Mouse (Mus musculus): ENCODE results near the gene Cfap43.
A peak's percentile ranks its signal among the peaks of the same experiment; 100 is the strongest.

Gene Cfap43

GRCm38 (mm10) chr19:47731071-47731881, 187.8 kb downstream of the Cfap43 start, which contains the start of gene Sfr1:
TSS of gene Sfr1 (plus strand) at chr19:47731682.
- TF ChIP-seq CTCF (conservative IDR thresholded peaks at IDR 0.05; ENCODE audit: low read length) (no peak), POU5F1 (IDR thresholded peaks at IDR 0.05; ENCODE audit: borderline replicate concordance, low read length) (no peak), NANOG (IDR thresholded peaks at IDR 0.05; ENCODE audit: borderline replicate concordance, low read length) (no peak)

DNA sequence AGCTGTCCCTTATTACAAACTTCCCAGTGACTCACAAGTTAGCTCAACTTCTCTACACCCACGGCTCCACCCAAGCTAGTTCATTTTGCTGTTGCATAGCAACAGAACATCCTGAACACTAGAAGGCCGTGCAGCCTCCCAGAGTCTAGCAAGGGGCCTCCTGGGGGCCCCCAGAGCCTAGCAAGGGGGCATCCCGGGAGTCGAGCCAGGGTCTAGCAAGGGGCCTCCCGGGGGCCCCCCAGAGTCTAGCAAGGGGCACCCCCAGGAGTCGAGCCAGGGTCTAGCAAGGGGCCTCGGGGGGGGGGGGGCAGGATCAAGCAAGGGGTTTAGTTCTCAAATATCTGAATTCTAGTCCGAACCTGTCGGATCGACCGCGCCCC, 188.4 kb downstream of the Cfap43 start:
- Histone ChIP-seq H3K27me3 (ENCODE audit: insufficient read depth, low read length) (no peaks in the 10 kb centered on the region; the same call in 1 of the 2 replicates), H3K9me3 (ENCODE audit: low read length) (0 out of 2 replicates have a peak, but pooled peaks cover 5% of the 10 kb centered on the region), H3K4me1 (replicated peaks; ENCODE audit: low read depth, low read length) (peaks cover 13% of the 10 kb centered on the region), H3K36me3 (ENCODE audit: insufficient read depth, low read length) (peaks cover 34% of the 10 kb centered on the region), H3K4me3 (replicated peaks; ENCODE audit: low read length) (peak overlapping the region; percentile 89)
- no peak for TF ChIP-seq CTCF (conservative IDR thresholded peaks at IDR 0.05; ENCODE audit: low read length)
- TF ChIP-seq NANOG (IDR thresholded peaks at IDR 0.05; ENCODE audit: borderline replicate concordance, low read length), result no peak

More at GRCm38 (mm10) chr19:47731071-47731881, 187.8 kb downstream of the Cfap43 start, which contains the start of gene Sfr1:
- H3K27me3 ChIP-seq (ENCODE audit: insufficient read depth, low read length), result no peaks in the 10 kb centered on the region
- H3K4me3 ChIP-seq (replicated peaks; ENCODE audit: low read length), result peak within 1 kb of the TSS; percentile 89
- 0 out of 2 replicates have a peak, but pooled peaks cover 5% of the 10 kb centered on the region for H3K9me3 ChIP-seq (ENCODE audit: low read length)
- peaks cover 13% of the 10 kb centered on the region for H3K4me1 ChIP-seq (replicated peaks; ENCODE audit: low read depth, low read length)
- H3K36me3 ChIP-seq (ENCODE audit: insufficient read depth, low read length), result peaks cover 40% of the 10 kb centered on the region

- H3K27me3 ChIP-seq (ENCODE audit: insufficient read depth, low read length), result peaks cover 9% of the 10 kb centered on the region; the same call in 1 of the 2 replicates
- no peak overlapping the region for H3K4me3 ChIP-seq (replicated peaks; ENCODE audit: low read length)
- H3K4me1 ChIP-seq (replicated peaks; ENCODE audit: low read depth, low read length), result peaks cover 12% of the 10 kb centered on the region
- TF ChIP-seq CTCF (conservative IDR thresholded peaks at IDR 0.05; ENCODE audit: low read length), result no peak
- no peak for TF ChIP-seq POU5F1 (IDR thresholded peaks at IDR 0.05; ENCODE audit: borderline replicate concordance, low read length)
- no peak for TF ChIP-seq NANOG (IDR thresholded peaks at IDR 0.05; ENCODE audit: borderline replicate concordance, low read length)
- no peaks in the 10 kb centered on the region for H3K36me3 ChIP-seq (ENCODE audit: insufficient read depth, low read length)
- no peaks in the 10 kb centered on the region for H3K9me3 ChIP-seq (ENCODE audit: low read length)
These were observed 193.4 kb downstream of the Cfap43 start for GRCm38 (mm10) chr19:47725643-47726140.

GRCm38 (mm10) chr19:47724903-47725302, 194.2 kb downstream of the Cfap43 start:
- Histone ChIP-seq H3K9me3 (ENCODE audit: low read length) (no peaks in the 10 kb centered on the region), H3K36me3 (ENCODE audit: insufficient read depth, low read length) (no peaks in the 10 kb centered on the region), H3K4me1 (replicated peaks; ENCODE audit: low read depth, low read length) (peaks cover 4% of the 10 kb centered on the region), H3K4me3 (replicated peaks; ENCODE audit: low read length) (no peak overlapping the region), H3K27me3 (ENCODE audit: insufficient read depth, low read length) (peaks cover 11% of the 10 kb centered on the region)
- TF ChIP-seq CTCF (conservative IDR thresholded peaks at IDR 0.05; ENCODE audit: low read length) (no peak), NANOG (IDR thresholded peaks at IDR 0.05; ENCODE audit: borderline replicate concordance, low read length) (no peak), POU5F1 (IDR thresholded peaks at IDR 0.05; ENCODE audit: borderline replicate concordance, low read length) (no peak)

- H3K4me3 ChIP-seq (replicated peaks; ENCODE audit: low read length), result no peak overlapping the region
- TF ChIP-seq CTCF (conservative IDR thresholded peaks at IDR 0.05; ENCODE audit: low read length) (no peak), NANOG (IDR thresholded peaks at IDR 0.05; ENCODE audit: borderline replicate concordance, low read length) (no peak), POU5F1 (IDR thresholded peaks at IDR 0.05; ENCODE audit: borderline replicate concordance, low read length) (no peak)
- H3K27me3 ChIP-seq (ENCODE audit: insufficient read depth, low read length), result peaks cover 11% of the 10 kb centered on the region
- H3K36me3 ChIP-seq (ENCODE audit: insufficient read depth, low read length), result no peaks in the 10 kb centered on the region
- H3K9me3 ChIP-seq (ENCODE audit: low read length), result no peaks in the 10 kb centered on the region
- 0 out of 2 replicates have a peak, but pooled peaks cover 2% of the 10 kb centered on the region for H3K4me1 ChIP-seq (replicated peaks; ENCODE audit: low read depth, low read length)
These were observed 196.6 kb downstream of the Cfap43 start for GRCm38 (mm10) chr19:47722471-47722870.

DNA sequence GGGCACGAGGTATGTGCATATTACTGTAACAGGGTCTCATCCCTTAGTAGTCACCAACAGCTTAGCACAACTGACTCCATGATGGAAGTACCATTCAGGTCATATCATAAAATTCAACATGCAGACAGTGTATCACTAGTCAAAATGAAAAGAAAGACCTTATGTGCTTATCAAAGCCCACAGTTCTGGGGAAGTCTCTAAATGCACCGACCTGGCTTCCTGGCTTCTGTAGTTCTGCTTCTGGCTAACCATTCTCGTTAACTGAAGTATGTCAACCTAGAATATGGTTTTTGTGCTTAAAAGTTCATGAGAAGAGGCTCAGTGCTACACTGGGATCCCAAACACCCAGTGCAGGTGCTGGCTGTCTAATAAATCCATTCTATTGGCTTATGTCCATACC, 199.9 kb downstream of the Cfap43 start:
- TF ChIP-seq POU5F1 (IDR thresholded peaks at IDR 0.05; ENCODE audit: borderline replicate concordance, low read length) (no peak), CTCF (conservative IDR thresholded peaks at IDR 0.05; ENCODE audit: low read length) (no peak), NANOG (IDR thresholded peaks at IDR 0.05; ENCODE audit: borderline replicate concordance, low read length) (no peak)
- Histone ChIP-seq H3K9me3 (ENCODE audit: low read length) (no peaks in the 10 kb centered on the region), H3K4me3 (replicated peaks; ENCODE audit: low read length) (no peak overlapping the region)

GRCm38 (mm10) chr19:47716144-47716543, 202.9 kb downstream of the Cfap43 start:
- no peaks in the 10 kb centered on the region for H3K9me3 ChIP-seq (ENCODE audit: low read length)
- H3K27me3 ChIP-seq (ENCODE audit: insufficient read depth, low read length), result peaks cover 2% of the 10 kb centered on the region
- H3K4me3 ChIP-seq (replicated peaks; ENCODE audit: low read length), result no peak overlapping the region
- H3K36me3 ChIP-seq (ENCODE audit: insufficient read depth, low read length), result no peaks in the 10 kb centered on the region
- TF ChIP-seq CTCF (conservative IDR thresholded peaks at IDR 0.05; ENCODE audit: low read length) (peak; percentile 89), NANOG (IDR thresholded peaks at IDR 0.05; ENCODE audit: borderline replicate concordance, low read length) (no peak), POU5F1 (IDR thresholded peaks at IDR 0.05; ENCODE audit: borderline replicate concordance, low read length) (no peak)
- H3K4me1 ChIP-seq (replicated peaks; ENCODE audit: low read depth, low read length), result no peaks in the 10 kb centered on the region

More for the DNA sequence above, 199.9 kb downstream of the Cfap43 start:
- 0 out of 2 replicates have a peak, but pooled peaks cover 2% of the 10 kb centered on the region for H3K4me1 ChIP-seq (replicated peaks; ENCODE audit: low read depth, low read length)
- H3K27me3 ChIP-seq (ENCODE audit: insufficient read depth, low read length), result peaks cover 11% of the 10 kb centered on the region
- no peaks in the 10 kb centered on the region for H3K36me3 ChIP-seq (ENCODE audit: insufficient read depth, low read length)

DNA sequence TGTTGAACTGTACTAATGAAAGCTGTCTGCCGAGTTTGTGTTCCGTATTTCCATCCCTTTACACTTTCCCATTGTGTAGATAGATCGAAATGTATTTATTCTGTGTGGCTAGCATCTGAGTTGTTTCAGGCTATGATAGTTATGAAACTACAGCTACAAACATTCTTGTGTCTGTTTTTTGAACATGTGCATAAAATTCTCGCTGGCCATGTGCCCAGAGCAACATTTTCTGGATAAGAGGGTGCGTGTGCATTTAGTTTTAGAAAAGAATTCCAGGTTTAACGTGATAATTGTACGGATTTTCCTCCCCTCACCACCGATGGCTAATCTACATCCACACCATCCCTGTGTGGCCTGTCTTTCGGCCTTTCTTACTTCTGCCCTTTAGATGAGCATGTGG, 205.6 kb downstream of the Cfap43 start:
- Histone ChIP-seq H3K27me3 (ENCODE audit: insufficient read depth, low read length) (no peaks in the 10 kb centered on the region), H3K4me1 (replicated peaks; ENCODE audit: low read depth, low read length) (no peaks in the 10 kb centered on the region), H3K36me3 (ENCODE audit: insufficient read depth, low read length) (no peaks in the 10 kb centered on the region), H3K9me3 (ENCODE audit: low read length) (no peaks in the 10 kb centered on the region), H3K4me3 (replicated peaks; ENCODE audit: low read length) (no peak overlapping the region)
- TF ChIP-seq POU5F1 (IDR thresholded peaks at IDR 0.05; ENCODE audit: borderline replicate concordance, low read length) (no peak), NANOG (IDR thresholded peaks at IDR 0.05; ENCODE audit: borderline replicate concordance, low read length) (no peak), CTCF (conservative IDR thresholded peaks at IDR 0.05; ENCODE audit: low read length) (no peak)

Data from E14TG2a.4 (cell line).